Mouse (Mus musculus): ENCODE data around the gene Uqcc1.

GRCm38 (mm10) chr2:155820779-155821178, 109.3 kb downstream of the Uqcc1 start:
- TF ChIP-seq CTCF (IDR thresholded peaks at IDR 0.05; ENCODE audit: extremely low read depth, insufficient read depth, insufficient read length, insufficient replicate concordance) (no peak), POLR2A (IDR thresholded peaks at IDR 0.05; ENCODE audit: low read depth, low read length) (no peak)
